Mouse (Mus musculus): Measurements from ENCODE around the gene 1110051M20Rik. TPM values are rescaled to one million over a fixed set of nuclear protein-coding genes. Genes with fewer than 3 reads are reported as not detected.

1110051M20Rik gene
- polyA plus RNA-seq, 1 experiment from 2014 or later = 15.6 TPM

DNA sequence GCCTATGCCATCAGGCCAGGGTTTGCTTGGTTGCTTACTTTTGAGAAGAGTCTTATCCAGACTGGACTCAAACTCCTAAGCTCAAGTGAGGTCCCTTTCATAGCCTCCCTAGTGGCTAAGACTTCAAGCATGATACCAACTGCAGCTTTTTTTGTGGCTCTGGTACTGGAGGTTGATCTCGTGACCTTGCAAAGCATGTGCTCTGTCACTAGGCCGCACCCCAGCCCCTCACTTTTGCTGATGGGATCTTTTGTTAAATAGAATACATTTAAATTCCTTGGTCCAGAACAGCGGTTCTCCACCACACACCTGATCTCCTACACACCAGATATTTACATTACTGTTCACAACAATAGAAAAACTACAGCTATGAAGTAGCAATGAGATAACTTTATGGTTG, 150.3 kb downstream of the 1110051M20Rik start:
- no peaks in the 10 kb centered on the region for H3K36me3 ChIP-seq (ENCODE audit: control insufficient read depth, insufficient read depth)
- no peak for TF ChIP-seq CTCF (IDR thresholded peaks at IDR 0.05; ENCODE audit: low read depth)
- 91% methylated on average over 3 of the region's 3 CpGs for WGBS
- no peak overlapping the region for H3K9ac ChIP-seq (ENCODE audit: low read depth, low read length)
- H3K27me3 ChIP-seq (replicated peaks; ENCODE audit: control insufficient read depth, insufficient read depth, low read length) = no peaks in the 10 kb centered on the region
- no peak overlapping the region for H3K4me2 ChIP-seq (replicated peaks; ENCODE audit: low read depth)
- no peaks in the 10 kb centered on the region for H3K4me1 ChIP-seq (replicated peaks; ENCODE audit: control insufficient read depth, insufficient read depth, low read length)
- no peak for ATAC-seq
- no peak overlapping the region for H3K4me3 ChIP-seq (ENCODE audit: low read depth, low read length)
- H3K9me3 ChIP-seq (ENCODE audit: control insufficient read depth) = no peaks in the 10 kb centered on the region
- no peak overlapping the region for H3K27ac ChIP-seq (ENCODE audit: low read depth, low read length)

- H3K4me1 ChIP-seq (replicated peaks; ENCODE audit: control insufficient read depth, insufficient read depth, low read length) = no peaks in the 10 kb centered on the region
- no peaks in the 10 kb centered on the region for H3K27me3 ChIP-seq (replicated peaks; ENCODE audit: control insufficient read depth, insufficient read depth, low read length)
- TF ChIP-seq CTCF (IDR thresholded peaks at IDR 0.05; ENCODE audit: low read depth) = no peak
Measured at GRCm38 (mm10) chr2:91291197-91292007, 153.1 kb downstream of the 1110051M20Rik start.

DNA sequence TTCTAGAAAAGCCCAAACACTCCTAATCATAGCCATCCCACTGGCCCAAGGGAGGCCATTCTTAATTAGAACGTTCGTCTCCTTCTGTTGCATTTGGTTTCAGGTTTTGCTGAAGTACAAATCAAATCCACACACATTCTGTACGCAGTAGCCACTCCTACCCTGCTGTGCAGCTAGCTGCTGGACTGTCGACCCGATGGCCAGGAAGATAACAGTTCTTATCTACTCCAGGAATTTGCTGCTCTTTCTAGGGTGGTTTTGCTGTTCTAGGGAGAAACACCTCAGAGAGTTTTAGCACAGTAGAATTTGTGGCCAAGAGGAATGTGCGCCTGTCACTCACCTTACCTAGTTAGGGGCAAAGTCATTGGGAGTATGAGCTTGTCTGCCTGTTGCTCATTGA, 156.9 kb downstream of the 1110051M20Rik start:
- H3K27ac ChIP-seq (ENCODE audit: low read depth, low read length) = peak overlapping the region; percentile 50
- no peak for TF ChIP-seq CTCF (IDR thresholded peaks at IDR 0.05; ENCODE audit: low read depth)
- no peak overlapping the region for H3K4me3 ChIP-seq (ENCODE audit: low read depth, low read length)
- no peak overlapping the region for H3K4me2 ChIP-seq (replicated peaks; ENCODE audit: low read depth)
- peak; percentile 52 for ATAC-seq
- no peaks in the 10 kb centered on the region for H3K27me3 ChIP-seq (replicated peaks; ENCODE audit: control insufficient read depth, insufficient read depth, low read length)
- WGBS = 29% methylated on average over 6 of the region's 6 CpGs
- H3K9me3 ChIP-seq (ENCODE audit: control insufficient read depth) = no peaks in the 10 kb centered on the region
- H3K36me3 ChIP-seq (ENCODE audit: control insufficient read depth, insufficient read depth) = no peaks in the 10 kb centered on the region
- H3K9ac ChIP-seq (ENCODE audit: low read depth, low read length) = no peak overlapping the region
- no peaks in the 10 kb centered on the region for H3K4me1 ChIP-seq (replicated peaks; ENCODE audit: control insufficient read depth, insufficient read depth, low read length)

More at GRCm38 (mm10) chr2:91291197-91292007, 153.1 kb downstream of the 1110051M20Rik start:
- Histone ChIP-seq H3K36me3 (ENCODE audit: control insufficient read depth, insufficient read depth) (no peaks in the 10 kb centered on the region), H3K4me3 (ENCODE audit: low read depth, low read length) (no peak overlapping the region), H3K9ac (ENCODE audit: low read depth, low read length) (no peak overlapping the region), H3K4me2 (replicated peaks; ENCODE audit: low read depth) (no peak overlapping the region), H3K27ac (ENCODE audit: low read depth, low read length) (no peak overlapping the region), H3K9me3 (ENCODE audit: control insufficient read depth) (no peaks in the 10 kb centered on the region)
- no peak for ATAC-seq
- 80% methylated on average over 12 of the region's 12 CpGs for WGBS

DNA sequence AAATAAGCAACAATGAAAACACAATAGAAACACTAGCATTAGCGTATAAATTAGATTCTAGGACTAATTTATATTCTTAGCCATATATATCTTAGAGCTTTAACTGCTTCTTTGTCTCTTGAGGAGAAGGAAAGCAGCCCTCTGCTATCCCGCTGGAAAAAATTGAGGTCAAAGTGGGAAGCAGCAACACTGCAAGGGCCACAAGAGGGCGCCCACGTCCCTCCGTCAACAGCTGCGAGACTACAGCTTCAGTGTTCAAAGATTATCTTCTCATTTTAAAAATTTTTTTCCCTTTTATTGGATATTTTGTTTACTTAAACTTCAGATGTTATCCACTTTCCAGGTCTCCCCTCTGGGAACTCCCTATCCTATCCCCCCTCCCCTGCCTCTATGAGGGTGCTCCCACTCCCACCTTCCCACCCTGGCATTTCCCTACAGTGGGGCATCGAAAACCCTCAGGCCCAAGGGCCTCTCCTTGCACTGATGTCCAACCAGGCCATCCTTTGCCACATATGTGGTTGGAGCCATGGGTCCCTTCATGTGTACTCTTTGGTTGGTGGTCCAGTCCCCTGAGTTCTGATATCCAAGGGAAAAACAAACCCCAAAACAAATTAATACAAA, 158.5 kb downstream of the 1110051M20Rik start:
- Histone ChIP-seq H3K4me1 (replicated peaks; ENCODE audit: control insufficient read depth, insufficient read depth, low read length) (no peaks in the 10 kb centered on the region), H3K4me3 (ENCODE audit: low read depth, low read length) (no peak overlapping the region), H3K27ac (ENCODE audit: low read depth, low read length) (no peak overlapping the region), H3K36me3 (ENCODE audit: control insufficient read depth, insufficient read depth) (no peaks in the 10 kb centered on the region), H3K4me2 (replicated peaks; ENCODE audit: low read depth) (no peak overlapping the region), H3K9me3 (ENCODE audit: control insufficient read depth) (no peaks in the 10 kb centered on the region), H3K27me3 (replicated peaks; ENCODE audit: control insufficient read depth, insufficient read depth, low read length) (no peaks in the 10 kb centered on the region), H3K9ac (ENCODE audit: low read depth, low read length) (no peak overlapping the region)
- no peak for ATAC-seq
- peak; percentile 95 for TF ChIP-seq CTCF (IDR thresholded peaks at IDR 0.05; ENCODE audit: low read depth)
- WGBS = 14% methylated on average over 7 of the region's 7 CpGs

- 63% methylated on average over 13 of the region's 13 CpGs for whole genome bisulfite sequencing
- no peak for ATAC-seq
- H3K4me2 ChIP-seq (replicated peaks; ENCODE audit: low read depth) = no peak overlapping the region
- no peaks in the 10 kb centered on the region for H3K9me3 ChIP-seq (ENCODE audit: control insufficient read depth)
- no peak overlapping the region for H3K9ac ChIP-seq (ENCODE audit: low read depth, low read length)
- peak overlapping the region; percentile 9; the same call in 1 of the 2 replicates for H3K27ac ChIP-seq (ENCODE audit: low read depth, low read length)
- H3K27me3 ChIP-seq (replicated peaks; ENCODE audit: control insufficient read depth, insufficient read depth, low read length) = no peaks in the 10 kb centered on the region
- no peak for TF ChIP-seq CTCF (IDR thresholded peaks at IDR 0.05; ENCODE audit: low read depth)
- H3K4me3 ChIP-seq (ENCODE audit: low read depth, low read length) = no peak overlapping the region
- no peaks in the 10 kb centered on the region for H3K36me3 ChIP-seq (ENCODE audit: control insufficient read depth, insufficient read depth)
- H3K4me1 ChIP-seq (replicated peaks; ENCODE audit: control insufficient read depth, insufficient read depth, low read length) = peaks cover under 1% of the 10 kb centered on the region; the same call in 1 of the 2 replicates
Measured at GRCm38 (mm10) chr2:91284375-91285199, 159.9 kb downstream of the 1110051M20Rik start.

- H3K9me3 ChIP-seq (ENCODE audit: control insufficient read depth) = no peaks in the 10 kb centered on the region
- H3K4me1 ChIP-seq (replicated peaks; ENCODE audit: control insufficient read depth, insufficient read depth, low read length) = peaks cover 3% of the 10 kb centered on the region; the same call in 1 of the 2 replicates
- no peak overlapping the region for H3K4me2 ChIP-seq (replicated peaks; ENCODE audit: low read depth)
- H3K36me3 ChIP-seq (ENCODE audit: control insufficient read depth, insufficient read depth) = no peaks in the 10 kb centered on the region
- H3K4me3 ChIP-seq (ENCODE audit: low read depth, low read length) = no peak overlapping the region
- no peak overlapping the region for H3K27ac ChIP-seq (ENCODE audit: low read depth, low read length)
- no peak for TF ChIP-seq CTCF (IDR thresholded peaks at IDR 0.05; ENCODE audit: low read depth)
- H3K9ac ChIP-seq (ENCODE audit: low read depth, low read length) = no peak overlapping the region
- no peak for ATAC-seq
- WGBS = 60% methylated on average over 3 of the region's 3 CpGs
- no peaks in the 10 kb centered on the region for H3K27me3 ChIP-seq (replicated peaks; ENCODE audit: control insufficient read depth, insufficient read depth, low read length)
Measured at GRCm38 (mm10) chr2:91283972-91284371, 160.5 kb downstream of the 1110051M20Rik start.

Data from intestine, postnatal 0 days (tissue).